Mouse (Mus musculus) right cerebral cortex, adult 18-20 months (tissue): ENCODE measurements around the gene Nmt2.

Experiments used
- DNase-seq: peaks from one replicate; pipeline ENCODE4 v3.0.0; 2022; ENCODE audit warnings: mixed read lengths

Gene Nmt2

DNA sequence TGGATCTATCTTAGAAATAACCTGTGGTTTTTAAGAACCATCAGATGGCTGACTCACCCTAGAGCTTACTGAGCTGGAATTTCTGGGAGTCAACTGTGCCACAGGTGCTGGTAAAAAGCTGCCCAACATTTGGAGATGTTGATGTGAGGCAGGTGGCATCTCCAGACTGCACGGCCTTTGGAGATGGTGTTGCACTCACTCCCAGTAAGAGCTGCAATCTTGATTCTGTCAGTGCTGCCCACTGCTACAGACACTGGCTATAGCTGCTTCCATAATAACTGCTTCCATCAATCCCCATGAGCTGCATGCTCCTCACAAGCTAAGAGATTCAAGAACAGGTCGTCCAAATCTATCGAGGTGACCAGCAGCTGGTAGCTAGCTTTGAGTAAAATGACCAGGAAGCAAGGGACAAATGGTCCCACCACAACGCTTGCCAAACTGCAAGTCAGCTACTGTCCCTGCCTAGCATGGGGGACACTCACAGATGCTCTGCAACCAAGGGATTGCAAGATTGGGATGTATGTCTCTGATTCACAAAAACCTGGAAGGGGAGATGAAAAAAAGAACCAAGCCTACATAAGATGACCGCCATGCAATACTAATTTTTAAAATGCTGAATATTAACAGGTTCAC is 47.2 kb downstream of the Nmt2 start:
- DNase-seq: no peak

DNA sequence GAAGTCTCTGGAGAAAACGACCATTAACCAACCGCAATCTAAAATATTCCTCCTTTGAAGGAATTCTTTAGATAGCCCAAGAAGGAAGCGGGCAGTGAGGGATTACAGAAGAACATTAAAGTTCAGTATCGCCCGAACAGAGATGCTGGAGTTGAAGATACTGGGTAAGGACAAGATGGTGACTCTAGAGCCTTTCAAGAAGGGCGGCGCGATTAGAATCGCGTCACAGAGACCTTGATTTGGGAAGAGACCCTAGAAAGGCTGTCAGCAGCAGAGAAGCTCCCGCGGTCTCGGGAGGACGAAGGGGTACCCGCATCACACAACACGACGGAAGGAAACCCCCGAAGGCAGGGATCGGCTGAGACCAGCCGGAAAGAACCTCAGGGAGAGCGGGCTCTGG is 48.0 kb downstream of the Nmt2 start:
- no peak for DNase-seq

DNA sequence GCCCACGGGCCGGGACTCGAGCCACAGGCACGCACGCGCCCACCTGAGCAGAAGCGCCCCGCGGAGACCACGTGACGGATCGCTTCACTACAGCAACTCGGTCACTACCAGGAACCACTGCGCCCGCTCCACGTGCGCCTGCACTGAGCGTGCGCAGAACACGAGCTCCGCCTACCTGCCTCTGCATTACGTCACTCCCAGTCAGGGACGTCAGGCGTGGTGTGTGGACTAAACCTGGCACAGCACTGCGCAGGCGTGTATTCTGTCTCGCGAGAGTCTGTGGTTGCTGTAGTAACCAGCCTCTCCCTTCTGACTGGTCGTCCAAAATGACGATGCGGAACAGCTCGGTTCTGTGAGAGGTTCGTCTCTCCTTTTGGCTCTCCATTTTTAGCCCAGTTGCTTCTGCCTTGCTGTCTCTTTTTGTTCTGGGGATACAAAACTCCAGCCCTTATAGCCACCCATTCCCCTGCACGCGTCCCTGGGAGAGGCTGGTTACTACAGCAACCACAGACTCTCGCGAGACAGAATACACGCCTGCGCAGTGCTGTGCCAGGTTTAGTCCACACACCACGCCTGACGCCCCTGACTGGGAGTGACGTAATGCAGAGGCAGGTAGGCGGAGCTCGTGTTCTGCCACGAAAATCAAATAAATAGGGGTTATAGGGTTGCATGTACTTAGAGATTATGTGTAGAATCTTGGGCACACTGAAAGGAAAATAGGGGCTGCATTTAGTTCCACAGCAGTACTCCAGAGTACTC is 48.7 kb downstream of the Nmt2 start, which contains the start of gene Rpp38:
Gene Rpp38, minus strand, starts transcription at position 160 of the 759 bp plus-strand sequence.
- DNase-seq: peak; percentile 99

DNA sequence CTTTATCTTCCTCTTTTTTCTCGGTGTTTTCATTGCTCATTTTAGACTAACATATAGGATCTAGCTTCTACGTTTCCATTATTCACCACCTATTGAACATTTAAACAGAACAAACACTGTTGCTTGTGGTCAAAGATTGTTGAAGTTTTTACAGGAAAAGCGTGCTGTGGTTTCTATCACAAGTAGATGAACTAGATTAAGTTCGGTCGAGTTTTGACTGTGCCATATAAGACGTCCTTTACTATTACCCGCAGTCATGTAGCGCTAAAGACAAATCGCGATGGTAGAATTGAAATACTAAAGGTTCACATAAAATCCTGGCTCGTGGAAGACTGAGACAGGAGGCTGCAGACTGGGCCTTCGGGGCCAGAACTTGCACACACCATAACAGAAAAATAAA is 49.7 kb downstream of the Nmt2 start:
- DNase-seq: no peak

DNA sequence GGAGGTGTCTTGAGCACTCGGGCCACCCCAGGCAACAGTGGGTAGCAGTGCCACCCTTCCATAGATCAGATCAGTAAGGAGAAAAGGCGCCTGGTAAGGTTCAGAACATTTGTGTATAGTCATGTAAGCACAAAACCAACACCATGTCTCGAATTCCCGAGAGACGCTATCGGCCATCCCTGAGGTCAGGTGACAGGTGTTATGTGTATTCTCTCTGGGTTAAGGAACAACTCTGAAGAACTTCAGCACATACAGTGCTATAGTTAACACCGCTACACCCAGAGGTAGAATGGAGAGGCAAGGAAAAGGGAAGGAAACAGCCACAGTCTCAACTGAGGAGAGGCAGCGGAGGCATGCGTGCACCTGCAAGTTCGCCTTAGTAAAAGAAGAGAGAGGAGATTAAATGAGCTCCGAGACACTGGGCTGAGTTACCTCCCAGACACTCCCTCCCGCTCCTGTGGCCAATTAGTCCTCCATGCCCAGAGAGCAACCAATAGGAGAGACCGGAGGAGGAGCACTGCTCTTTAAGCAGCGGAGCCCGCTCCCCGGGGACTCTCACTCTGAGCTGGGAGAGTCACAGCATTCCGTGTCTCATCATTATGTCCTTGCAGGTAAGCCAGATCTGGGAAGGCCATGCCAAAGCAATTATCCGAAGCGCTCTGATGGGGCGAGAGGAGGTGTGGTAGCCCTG is 51.7 kb downstream of the Nmt2 start, which contains the start of gene Acbd7:
Gene Acbd7, plus strand, starts transcription at position 558 of the 691 bp plus-strand sequence.
- DNase-seq: peak; percentile 80

DNA sequence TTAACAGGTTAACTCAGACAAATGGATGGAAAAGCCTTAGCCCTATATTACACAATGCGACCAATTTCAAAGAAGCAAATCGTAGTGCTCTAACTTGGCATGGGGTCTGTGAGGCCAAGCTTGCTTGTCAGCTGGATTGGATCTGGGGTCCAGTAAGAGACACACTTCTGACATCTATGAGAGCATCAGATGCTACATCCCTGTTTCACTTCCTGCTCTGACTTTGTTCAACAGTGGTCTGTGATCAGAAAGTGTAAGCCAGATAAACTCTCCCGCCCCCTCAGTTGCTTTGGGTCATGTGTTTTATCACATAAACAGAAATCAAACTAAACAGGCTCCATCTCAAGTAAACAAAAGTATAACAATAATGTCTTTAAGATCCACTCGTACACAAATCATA is 64.4 kb downstream of the Nmt2 start:
- DNase-seq: no peak

DNA sequence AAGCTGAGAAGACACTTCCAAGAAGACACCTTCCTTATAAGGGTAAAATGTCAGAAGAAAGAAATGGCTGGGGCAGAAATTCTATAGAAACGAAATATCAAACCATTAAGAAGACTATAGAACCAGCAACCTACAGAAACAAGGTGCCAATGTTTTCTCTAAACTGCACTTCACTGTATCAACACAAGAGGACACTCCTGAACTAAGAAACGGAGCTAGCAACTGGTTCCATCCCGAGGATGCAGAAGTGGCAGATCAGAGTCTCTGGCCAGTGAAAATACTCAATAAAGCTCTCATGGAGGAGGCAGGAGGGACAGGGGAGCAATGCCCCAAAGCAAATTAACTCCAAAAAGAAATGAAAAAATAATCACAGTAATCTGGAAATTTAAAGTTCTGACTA is 64.9 kb downstream of the Nmt2 start:
- DNase-seq: peak; percentile 26

DNA sequence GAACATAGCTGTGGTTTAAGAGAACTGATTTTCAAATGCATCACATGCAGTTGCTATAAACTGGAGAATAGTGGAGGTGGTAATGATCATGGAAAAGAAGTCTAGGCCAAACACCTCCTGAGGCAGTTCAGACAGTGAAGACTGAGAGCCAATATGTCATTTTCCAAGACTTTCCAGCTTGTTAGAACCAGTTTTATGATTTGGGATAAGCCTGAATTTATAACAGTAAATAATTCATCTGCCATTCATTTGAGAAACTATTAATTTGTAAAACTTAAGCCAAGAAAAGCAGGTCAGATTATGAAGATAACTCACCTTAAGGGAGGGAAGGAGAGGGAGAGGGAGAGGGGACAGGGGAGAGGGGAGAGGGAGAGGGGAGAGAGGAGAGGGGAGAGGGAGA is 69.1 kb downstream of the Nmt2 start:
- DNase-seq: no peak

DNA sequence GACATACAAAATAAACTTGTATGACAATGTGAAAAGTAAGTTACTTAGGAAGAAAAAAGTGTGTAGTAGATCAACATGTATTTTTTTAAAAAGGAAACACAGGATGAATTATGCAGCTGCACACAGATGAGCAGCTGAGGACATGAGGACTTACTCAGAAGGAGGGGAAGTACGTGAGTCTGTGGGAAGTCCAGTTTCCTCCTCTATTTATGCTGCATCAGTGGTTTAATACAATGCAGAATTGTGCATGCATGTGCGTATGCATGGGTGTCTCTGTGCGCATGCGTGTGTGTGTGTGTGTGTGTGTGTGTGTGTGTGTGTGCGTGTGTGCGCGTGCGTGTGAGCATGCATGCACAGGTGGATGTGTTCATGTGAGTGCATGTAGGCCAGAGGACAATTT is 71.8 kb downstream of the Nmt2 start:
- no peak for DNase-seq

DNA sequence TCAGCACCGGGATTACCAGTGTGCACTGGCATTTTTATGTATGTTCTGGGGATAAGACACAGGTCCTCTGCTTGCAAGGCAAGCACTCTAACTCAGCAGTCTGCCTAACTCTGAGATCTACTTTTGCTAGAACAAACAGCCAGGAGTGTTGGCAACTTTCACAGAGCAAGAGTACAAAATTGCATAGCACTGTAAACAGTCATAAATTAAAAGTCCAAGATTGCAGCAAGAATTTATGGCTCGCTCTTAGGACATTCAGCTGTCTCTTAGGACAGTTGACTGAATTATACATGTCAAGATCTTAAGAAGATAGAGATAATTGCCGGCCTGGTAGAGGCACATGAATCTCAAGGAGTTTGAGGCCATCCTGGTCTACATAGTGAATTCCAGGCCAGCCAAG is 72.3 kb downstream of the Nmt2 start:
- DNase-seq: no peak

DNA sequence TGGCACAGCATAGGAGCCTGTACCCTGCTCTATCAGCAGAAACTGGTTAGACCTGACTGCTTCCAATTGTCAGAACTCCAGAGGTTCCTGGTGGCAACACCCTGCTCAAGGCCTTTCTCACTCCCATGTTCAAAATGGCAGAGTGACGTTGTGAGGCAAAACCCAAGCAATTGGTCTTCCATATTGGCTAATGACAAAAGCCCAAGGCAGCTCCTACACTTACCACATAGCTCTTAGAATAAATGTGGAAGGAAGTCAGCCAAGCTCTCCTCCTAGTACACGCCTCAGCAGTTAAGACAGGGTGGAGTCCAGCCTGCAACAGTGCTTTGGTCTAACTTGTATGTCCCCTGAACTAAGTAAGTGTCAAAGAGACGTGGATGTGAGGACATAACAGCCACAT is 73.9 kb downstream of the Nmt2 start:
- DNase-seq: no peak

DNA sequence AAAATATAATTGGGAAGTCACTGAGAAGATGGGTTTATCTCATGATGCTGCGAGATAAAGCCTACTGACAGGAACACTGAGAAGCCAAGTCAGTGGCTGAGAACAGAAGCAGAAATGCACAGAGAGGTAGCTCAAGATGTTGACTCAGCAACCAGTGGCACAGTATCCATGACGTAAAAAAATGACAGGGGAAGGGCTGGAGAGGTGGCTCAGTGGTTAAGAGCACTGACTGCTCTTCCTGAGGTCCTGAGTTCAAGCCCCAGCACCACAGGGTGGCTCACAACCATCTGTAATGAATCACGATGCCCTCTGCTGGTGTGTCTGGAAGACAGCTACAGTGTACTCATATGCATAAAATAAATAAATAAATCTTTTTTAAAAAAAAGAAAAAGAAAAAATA is 77.1 kb downstream of the Nmt2 start:
- no peak for DNase-seq

DNA sequence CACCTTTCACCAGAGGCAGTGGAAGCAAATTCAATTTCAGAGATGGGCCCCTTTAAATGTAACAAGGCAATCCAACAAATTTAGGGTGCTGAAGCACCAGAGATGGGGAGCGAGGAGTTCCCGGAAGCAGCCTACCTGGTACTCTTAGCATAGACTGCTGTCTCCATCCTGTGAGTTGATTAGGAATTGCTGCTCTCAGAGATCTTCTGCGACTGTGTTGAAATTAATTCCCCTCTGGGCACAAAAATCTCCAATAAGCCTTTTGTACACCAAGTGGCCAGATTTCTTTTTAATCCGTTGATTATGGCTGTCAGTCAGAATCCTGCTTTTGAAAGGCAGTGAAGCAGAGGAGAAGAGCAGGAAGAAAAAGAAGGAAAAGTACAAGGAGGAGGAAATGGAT is 81.1 kb downstream of the Nmt2 start:
- DNase-seq: no peak
